Mouse (Mus musculus) small intestine, adult 2 months (tissue): ENCODE data around the gene Akap12.

ENCODE experiments used
- CTCF ChIP-seq: fragments of 200-500 bp; IDR thresholded peaks from 2 replicates; pipeline ENCODE4 v1.5.1; 2012; ENCODE audit warnings: low read depth, mild to moderate bottlenecking, control low read depth, inconsistent platforms, low read length, moderate library complexity, mixed read lengths; ENCODE audit not compliant: insufficient replicate concordance, insufficient read length; ENCODE audit errors: extremely low read depth
- POLR2A ChIP-seq: fragments of 200-500 bp; IDR thresholded peaks from 2 replicates; pipeline ENCODE4 v1.6.1; 2012; ENCODE audit warnings: low read depth, mild to moderate bottlenecking, control low read depth, inconsistent platforms, low read length, moderate library complexity

DNA sequence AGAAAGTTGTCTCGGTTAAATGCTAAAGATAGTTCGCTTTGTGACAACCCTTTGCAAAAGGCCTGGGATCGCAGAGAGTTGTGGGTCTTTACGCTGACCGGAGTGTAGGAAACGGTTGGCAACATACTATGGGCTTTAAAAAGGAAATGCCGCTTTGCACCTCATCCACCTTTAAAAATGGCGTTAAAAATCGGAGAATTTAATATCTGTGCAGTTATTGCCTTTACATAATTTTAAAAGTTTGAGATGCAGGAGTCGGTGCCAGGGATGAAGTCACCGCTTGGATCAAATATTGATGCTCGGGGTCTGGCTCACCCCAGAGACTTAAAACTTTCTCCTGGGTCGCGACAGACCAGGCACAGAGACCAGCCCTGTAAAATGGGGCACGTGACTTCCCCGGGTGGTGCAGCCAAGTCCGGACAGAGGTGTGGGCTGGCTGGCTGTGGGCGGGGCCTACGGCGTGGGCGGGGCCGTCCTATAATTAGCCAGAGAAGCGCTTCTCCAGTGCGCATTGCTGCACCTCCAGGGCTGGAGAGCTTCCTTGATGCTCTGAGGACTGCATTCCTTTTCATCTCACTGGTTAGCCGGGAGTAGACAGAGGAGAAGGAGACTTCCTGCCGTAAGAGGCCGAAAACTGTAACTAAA, 68.0 kb downstream of the Akap12 start:
- TF ChIP-seq POLR2A (0 out of 2 replicates have a peak, but pooled peaks have one; percentile 12), CTCF (no peak)
